Mouse (Mus musculus) intestine, embryonic 14.5 days (tissue): ENCODE results near the gene Trim2. TPM values are rescaled to one million over a fixed set of nuclear protein-coding genes. Genes with fewer than 3 reads are reported as not detected.

Experiments
- ATAC-seq: fragments of 200-750 bp; cut with Nextera tagmentation; replicated peaks from 2 replicates; pipeline ENCODE4 v1.8.0; 2017; ENCODE audit warnings: low read depth, moderate number of reproducible peaks, moderate TSS enrichment, moderate library complexity; ENCODE audit not compliant: low FRiP score, low TSS enrichment
- DNase-seq: peaks from one replicate; pipeline ENCODE4 v3.0.0-alpha.2; 2018; ENCODE audit warnings: low spot score
- H3K27ac ChIP-seq: fragments of 300-500 bp; sonication (generic); 2 replicates; pipeline ENCODE4 v1.5.1; 2014; ENCODE audit warnings: low read depth, mild to moderate bottlenecking, control low read depth
- H3K27me3 ChIP-seq: fragments of 300-500 bp; sonication (generic); replicated peaks from 2 replicates; pipeline ENCODE4 v1.6.1; 2014; ENCODE audit warnings: low read length, control low read depth; ENCODE audit not compliant: control insufficient read depth, insufficient read depth
- H3K36me3 ChIP-seq: fragments of 300-500 bp; sonication (generic); 2 replicates; pipeline ENCODE4 v1.6.1; 2014; ENCODE audit warnings: low read length, control low read depth; ENCODE audit not compliant: control insufficient read depth, insufficient read depth
- H3K4me1 ChIP-seq: fragments of 300-500 bp; sonication (generic); replicated peaks from 2 replicates; pipeline ENCODE4 v1.6.1; 2014; ENCODE audit warnings: low read length, control low read depth, mixed read lengths; ENCODE audit not compliant: control insufficient read depth, insufficient read depth
- H3K4me2 ChIP-seq: fragments of 300-500 bp; sonication (generic); 2 replicates; pipeline ENCODE4 v1.6.1; 2014; ENCODE audit warnings: low read length
- H3K4me3 ChIP-seq: fragments of 300-500 bp; sonication (generic); 2 replicates; pipeline ENCODE4 v1.5.1; 2014; ENCODE audit warnings: low read depth, low read length, control low read depth, mixed read lengths
- H3K9ac ChIP-seq: fragments of 300-500 bp; sonication (generic); 2 replicates; pipeline ENCODE4 v1.6.1; 2014; ENCODE audit warnings: mild to moderate bottlenecking, low read length
- H3K9me3 ChIP-seq: fragments of 300-500 bp; sonication (generic); 2 replicates; pipeline ENCODE4 v1.6.1; 2016; ENCODE audit warnings: low read length, control low read depth; ENCODE audit not compliant: control insufficient read depth
- WGBS: fragments of 180-500 bp; shearing (Covaris S2); extraction: QIAGEN DNeasy Blood & Tissue Kit; methylation state at CpG from one replicate; pipeline ENCODE4 v1.1.7; 2014; 5-methylcytosine and 5-hydroxymethylcytosine counted together
- polyA plus RNA-seq: library from polyadenylated mRNA; unstranded; fragments of >200 nt; fragmentation: Nextera tagmentation; extraction: Ambion mirVana; gene quantifications from 2 replicates; pipeline ENCODE4 v1.2.1, GENCODE M21; 2014

Gene Trim2
- polyA plus RNA-seq: 58.1 and 60.4 TPM in 2 replicates

GRCm38 (mm10) chr3:84306777-84307176, at the start of gene Trim2:
TSS of gene Trim2 (minus strand) at chr3:84306877.
- H3K9ac ChIP-seq: no peak within 1 kb of the TSS
- H3K4me1 ChIP-seq: no peaks in the 10 kb centered on the region; the same call in 1 of the 2 replicates
- H3K27me3 ChIP-seq: peaks cover 39% of the 10 kb centered on the region
- no peak within 1 kb of the TSS for H3K27ac ChIP-seq
- WGBS: 92% methylated on average over 3 of the region's 3 CpGs
- DNase-seq (no peak), ATAC-seq (no peak)
- no peaks in the 10 kb centered on the region for H3K9me3 ChIP-seq
- H3K36me3 ChIP-seq: no peaks in the 10 kb centered on the region
- no peak within 1 kb of the TSS for H3K4me2 ChIP-seq
- no peak within 1 kb of the TSS for H3K4me3 ChIP-seq

GRCm38 (mm10) chr3:84355930-84356689, 49.4 kb upstream of the Trim2 start:
- ATAC-seq: 0 out of 2 replicates have a peak, but pooled peaks have one; percentile 53

GRCm38 (mm10) chr3:84352353-84353034, 45.8 kb upstream of the Trim2 start:
- Histone ChIP-seq H3K9ac (no peak overlapping the region), H3K27me3 (no peaks in the 10 kb centered on the region), H3K36me3 (no peaks in the 10 kb centered on the region), H3K27ac (no peak overlapping the region), H3K4me1 (no peaks in the 10 kb centered on the region), H3K4me3 (no peak overlapping the region), H3K4me2 (no peak overlapping the region), H3K9me3 (no peaks in the 10 kb centered on the region)
- ATAC-seq (no peak), DNase-seq (peak; percentile 92)
- WGBS: 48% methylated on average over 5 of the region's 5 CpGs

More at GRCm38 (mm10) chr3:84355930-84356689, 49.4 kb upstream of the Trim2 start:
- WGBS: 51% methylated on average over 12 of the region's 12 CpGs
- H3K4me1 ChIP-seq: no peaks in the 10 kb centered on the region
- no peaks in the 10 kb centered on the region for H3K36me3 ChIP-seq
- H3K27me3 ChIP-seq: no peaks in the 10 kb centered on the region
- H3K9me3 ChIP-seq: no peaks in the 10 kb centered on the region
- DNase-seq: no peak
- H3K4me2 ChIP-seq: no peak overlapping the region
- H3K27ac ChIP-seq: no peak overlapping the region
- H3K4me3 ChIP-seq: no peak overlapping the region
- no peak overlapping the region for H3K9ac ChIP-seq

- no peak overlapping the region for H3K4me3 ChIP-seq
- no peaks in the 10 kb centered on the region for H3K36me3 ChIP-seq
- H3K27me3 ChIP-seq: 0 out of 2 replicates have a peak, but pooled peaks cover 2% of the 10 kb centered on the region
- H3K4me1 ChIP-seq: peaks cover 13% of the 10 kb centered on the region; the same call in 1 of the 2 replicates
- no peak overlapping the region for H3K9ac ChIP-seq
- DNase-seq (no peak), ATAC-seq (no peak)
- no peak overlapping the region for H3K4me2 ChIP-seq
- no peak overlapping the region for H3K27ac ChIP-seq
- H3K9me3 ChIP-seq: no peaks in the 10 kb centered on the region
- 83% methylated on average over 6 of the region's 6 CpGs for WGBS
Observed at GRCm38 (mm10) chr3:84350311-84350710, 43.6 kb upstream of the Trim2 start.

- Histone ChIP-seq H3K4me3 (no peak overlapping the region), H3K9me3 (no peaks in the 10 kb centered on the region), H3K4me1 (peaks cover 15% of the 10 kb centered on the region; the same call in 1 of the 2 replicates), H3K9ac (no peak overlapping the region), H3K4me2 (no peak overlapping the region), H3K36me3 (no peaks in the 10 kb centered on the region), H3K27ac (no peak overlapping the region), H3K27me3 (0 out of 2 replicates have a peak, but pooled peaks cover 2% of the 10 kb centered on the region)
- ATAC-seq (no peak), DNase-seq (no peak)
- WGBS: 92% methylated on average over 10 of the region's 10 CpGs
Observed at GRCm38 (mm10) chr3:84349771-84350170, 43.1 kb upstream of the Trim2 start.

GRCm38 (mm10) chr3:84347426-84347825, 40.7 kb upstream of the Trim2 start:
- DNase-seq: no peak
- Histone ChIP-seq H3K27ac (no peak overlapping the region), H3K4me2 (no peak overlapping the region), H3K36me3 (no peaks in the 10 kb centered on the region), H3K9me3 (no peaks in the 10 kb centered on the region), H3K4me3 (no peak overlapping the region), H3K9ac (no peak overlapping the region), H3K27me3 (0 out of 2 replicates have a peak, but pooled peaks cover 2% of the 10 kb centered on the region), H3K4me1 (peaks cover 15% of the 10 kb centered on the region; the same call in 1 of the 2 replicates)
- WGBS: 62% methylated on average over 4 of the region's 4 CpGs
- no peak for ATAC-seq

GRCm38 (mm10) chr3:84346456-84347150, 39.9 kb upstream of the Trim2 start:
- 39% methylated on average over 10 of the region's 10 CpGs for WGBS

GRCm38 (mm10) chr3:84345646-84345980, 38.9 kb upstream of the Trim2 start:
- ATAC-seq (peak; percentile 28; the same call in 1 of the 2 replicates), DNase-seq (peak; percentile 61)
- no peak overlapping the region for H3K9ac ChIP-seq
- peaks cover 15% of the 10 kb centered on the region; the same call in 1 of the 2 replicates for H3K4me1 ChIP-seq
- H3K27me3 ChIP-seq: 0 out of 2 replicates have a peak, but pooled peaks cover 2% of the 10 kb centered on the region
- no peaks in the 10 kb centered on the region for H3K36me3 ChIP-seq
- H3K9me3 ChIP-seq: no peaks in the 10 kb centered on the region
- H3K4me2 ChIP-seq: peak overlapping the region; percentile 66
- 0 out of 2 replicates have a peak overlapping the region, but pooled peaks have one; percentile 40 for H3K27ac ChIP-seq
- WGBS: 54% methylated on average over 6 of the region's 6 CpGs
- peak overlapping the region; percentile 27 for H3K4me3 ChIP-seq

More at GRCm38 (mm10) chr3:84346456-84347150, 39.9 kb upstream of the Trim2 start:
- peaks cover 15% of the 10 kb centered on the region; the same call in 1 of the 2 replicates for H3K4me1 ChIP-seq
- 0 out of 2 replicates have a peak, but pooled peaks cover 2% of the 10 kb centered on the region for H3K27me3 ChIP-seq
- H3K9me3 ChIP-seq: no peaks in the 10 kb centered on the region
- ATAC-seq: no peak
- H3K36me3 ChIP-seq: no peaks in the 10 kb centered on the region
- no peak for DNase-seq
- no peak overlapping the region for H3K4me2 ChIP-seq
- H3K27ac ChIP-seq: no peak overlapping the region
- H3K4me3 ChIP-seq: no peak overlapping the region
- no peak overlapping the region for H3K9ac ChIP-seq
